ENCODE assay signal across 17 mouse cellular contexts in genomic region chr19:37934640-37935039, GRCm38 (mm10).
"Had no signal": no experiment of that assay in that cellular context is flagged by ENCODE, and none has a peak within 500 bp of the region (broad histone marks: within the 10 kb centered on the region; RNA-seq: fewer than 3 reads in every experiment).

No protein-coding gene starts in this region.

- ATAC-seq: liver, embryonic 12.5 days; liver, postnatal 0 days; lung, postnatal 0 days; midbrain, embryonic 13.5 days; midbrain, embryonic 15.5 days; midbrain, embryonic 16.5 days had no signal

- DNase-seq: left cerebral cortex, postnatal 4 days; liver; liver, embryonic 13.5 days; liver, postnatal 0 days; lung, adult 18-20 months; lung, adult 2 months; lung, embryonic 14.5 days; lung, postnatal 10 days; lung, postnatal 14 days; lung, postnatal 36 days; lung, postnatal 4 days; midbrain, embryonic 14.5 days had no signal
